Mouse (Mus musculus) 3134 (cell line): ENCODE data around the gene Kbtbd2.

Experiments
- DNase-seq: peaks from one replicate; pipeline ENCODE4 v3.0.0-alpha.2; 2011; ENCODE audit warnings: low spot score; ENCODE audit not compliant: insufficient read length; ENCODE audit errors: extremely low read depth

The Kbtbd2 gene

GRCm38 (mm10) chr6:56787668-56788067 is 9.9 kb downstream of the Kbtbd2 start:
- DNase-seq, result no peak

GRCm38 (mm10) chr6:56785068-56785467 is 12.5 kb downstream of the Kbtbd2 start:
- DNase-seq, result no peak

- DNase-seq, result no peak
Observed at GRCm38 (mm10) chr6:56783561-56784272, 13.9 kb downstream of the Kbtbd2 start.

- no peak for DNase-seq
Observed at GRCm38 (mm10) chr6:56779636-56780035, 18.0 kb downstream of the Kbtbd2 start.

- no peak for DNase-seq
Observed at GRCm38 (mm10) chr6:56775816-56776215, 21.8 kb downstream of the Kbtbd2 start.

GRCm38 (mm10) chr6:56765696-56766095 is 31.9 kb downstream of the Kbtbd2 start:
- no peak for DNase-seq

GRCm38 (mm10) chr6:56765265-56765664 is 32.3 kb downstream of the Kbtbd2 start:
- no peak for DNase-seq

GRCm38 (mm10) chr6:56759324-56759723 is 38.3 kb downstream of the Kbtbd2 start:
- DNase-seq, result no peak

GRCm38 (mm10) chr6:56756117-56756516 is 41.5 kb downstream of the Kbtbd2 start:
- no peak for DNase-seq

GRCm38 (mm10) chr6:56753719-56754118 is 43.9 kb downstream of the Kbtbd2 start:
- no peak for DNase-seq

- no peak for DNase-seq
Observed at GRCm38 (mm10) chr6:56745950-56746543, 51.6 kb downstream of the Kbtbd2 start.

- DNase-seq, result no peak
Observed at GRCm38 (mm10) chr6:56732545-56732944, 65.1 kb downstream of the Kbtbd2 start.
